Mouse (Mus musculus) induced T-regulatory cell, adult 2 months (primary cell): ENCODE data around the gene Fam81b.

Experiments used
- DNase-seq: peaks from one replicate; pipeline ENCODE4 v3.0.0-alpha.2; 2012; ENCODE audit warnings: low read depth

The Fam81b gene

DNA sequence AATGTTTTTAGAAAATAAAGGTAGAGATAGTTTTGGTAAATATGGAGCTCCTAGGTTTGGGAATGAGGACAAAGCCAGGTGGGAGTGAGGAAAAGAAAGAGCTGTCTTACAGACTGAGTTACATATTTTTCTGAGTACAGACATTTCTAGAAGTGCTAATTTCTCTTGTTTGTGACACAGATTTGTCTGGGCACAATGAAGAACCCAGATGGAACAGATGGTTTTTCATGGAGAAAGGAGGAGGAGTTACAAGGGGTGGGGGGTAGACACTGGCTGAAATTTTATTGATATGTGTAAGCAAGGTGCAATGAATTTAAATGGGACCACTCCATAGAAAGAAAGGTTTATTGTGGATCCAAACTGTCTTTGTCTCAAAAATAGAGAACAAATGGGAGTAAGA lies 109.9 kb downstream of the Fam81b start:
- no peak for DNase-seq

DNA sequence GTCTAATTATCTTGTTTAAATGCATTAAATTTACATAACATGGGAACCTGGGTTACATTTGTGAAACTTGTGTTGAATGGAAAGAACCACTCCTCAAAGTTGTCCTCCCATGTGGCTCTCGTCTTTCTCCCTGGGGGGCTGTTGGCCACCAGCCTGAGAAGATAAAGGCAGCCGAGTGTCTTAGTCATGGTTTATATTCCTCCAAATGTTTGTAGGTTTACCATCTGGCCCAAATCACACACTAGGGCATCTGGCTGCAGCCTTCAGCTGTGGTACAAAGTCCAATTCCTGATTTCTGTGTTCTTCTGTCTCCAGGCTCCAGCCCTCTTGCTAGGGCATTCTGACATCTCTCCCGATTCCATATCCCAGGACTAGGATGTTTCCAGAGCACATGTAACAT lies 114.6 kb downstream of the Fam81b start:
- no peak for DNase-seq

DNA sequence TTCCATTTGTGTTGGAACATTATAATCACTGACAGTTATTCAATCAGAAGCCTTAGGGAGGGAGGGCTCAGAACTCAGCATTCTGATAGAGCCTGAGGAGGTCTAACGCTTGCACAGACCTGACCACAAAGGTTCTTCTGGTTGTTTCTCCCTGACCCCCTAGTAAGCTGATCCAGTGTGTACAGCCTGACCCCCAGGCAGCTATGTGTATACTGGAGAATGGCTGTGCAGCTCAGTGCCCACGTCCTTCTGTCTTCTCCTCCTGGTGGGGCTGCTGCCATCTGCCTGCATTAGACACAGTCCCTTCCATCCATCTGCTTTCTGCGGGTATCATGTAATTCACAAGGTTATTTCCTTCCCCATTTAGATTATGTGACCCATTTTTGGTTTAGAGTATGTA lies 115.7 kb downstream of the Fam81b start:
- no peak for DNase-seq

DNA sequence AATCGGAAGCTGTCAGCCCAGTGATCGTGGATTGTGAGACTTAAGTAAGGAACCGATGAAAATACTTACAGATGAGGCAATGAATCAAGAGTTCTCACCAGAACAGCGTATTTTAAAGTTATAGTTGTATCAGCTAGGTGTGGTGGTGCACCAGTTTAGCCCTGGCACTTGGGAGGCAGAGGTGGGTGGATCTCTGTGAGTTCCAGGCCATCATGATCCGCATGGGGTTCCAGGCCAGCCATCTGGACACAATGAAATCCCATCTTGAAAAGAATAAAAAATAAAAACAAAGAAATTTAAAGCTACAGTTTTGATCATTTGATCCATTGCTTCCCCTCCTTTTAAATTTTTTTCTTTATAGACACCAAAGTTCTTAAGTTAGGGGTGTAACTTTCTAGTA lies 117.2 kb downstream of the Fam81b start:
- no peak for DNase-seq

DNA sequence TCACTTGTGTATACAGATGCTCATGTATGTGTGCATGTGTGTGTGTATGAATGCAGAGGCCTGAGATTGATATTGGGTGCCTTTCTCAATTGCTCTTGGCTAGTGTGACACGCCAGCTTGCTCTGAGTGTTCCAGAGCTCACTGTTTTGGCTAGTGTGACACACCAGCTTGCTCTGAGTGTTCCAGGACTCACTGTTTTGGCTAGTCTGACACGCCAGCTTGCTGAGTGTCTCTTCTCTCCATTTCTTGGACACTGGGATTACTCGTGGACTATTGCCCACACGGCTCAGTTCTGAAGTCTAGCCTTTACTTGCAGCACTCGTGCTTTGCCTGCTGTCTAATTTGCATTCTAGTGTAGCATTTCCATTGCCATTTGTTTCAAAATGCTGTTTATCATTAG lies 126.2 kb downstream of the Fam81b start:
- no peak for DNase-seq

DNA sequence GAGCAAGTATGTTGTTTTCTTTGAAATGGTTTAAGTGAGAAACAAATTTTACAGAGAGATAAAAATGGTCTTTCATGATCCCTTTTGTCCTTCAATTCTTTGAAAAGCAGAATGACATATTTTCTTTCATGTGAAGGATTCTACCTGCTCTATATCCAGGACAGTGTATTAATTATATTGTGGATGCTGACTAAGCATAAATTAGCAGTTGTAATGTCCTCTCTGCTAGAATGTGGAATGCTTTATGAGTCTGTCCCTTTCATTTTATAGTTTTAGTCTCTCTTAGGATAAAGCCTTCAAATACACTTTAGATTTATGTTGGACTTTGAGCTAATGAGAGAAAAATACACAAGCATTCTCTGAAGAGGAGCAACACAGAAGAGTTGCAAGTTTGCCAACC lies 130.6 kb downstream of the Fam81b start:
- DNase-seq, result no peak

DNA sequence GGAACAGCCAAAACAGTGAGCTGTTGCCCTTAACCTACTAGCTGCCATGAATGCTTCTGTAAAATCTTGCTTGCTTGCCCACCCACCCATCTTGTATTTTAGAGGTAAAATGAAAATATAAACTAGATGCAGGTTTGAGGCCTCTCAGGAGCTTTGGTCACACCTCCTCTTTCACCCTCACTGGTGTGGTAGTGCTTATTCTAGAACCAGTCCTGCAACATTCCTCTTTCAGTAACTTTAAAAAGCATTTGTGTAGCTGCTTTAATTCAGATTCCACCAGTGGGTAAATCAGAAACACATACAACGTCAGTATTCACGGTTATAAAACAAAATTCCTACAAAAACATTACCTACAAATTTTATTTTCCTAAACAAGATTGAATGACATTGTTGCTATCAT lies 144.3 kb downstream of the Fam81b start:
- no peak for DNase-seq

DNA sequence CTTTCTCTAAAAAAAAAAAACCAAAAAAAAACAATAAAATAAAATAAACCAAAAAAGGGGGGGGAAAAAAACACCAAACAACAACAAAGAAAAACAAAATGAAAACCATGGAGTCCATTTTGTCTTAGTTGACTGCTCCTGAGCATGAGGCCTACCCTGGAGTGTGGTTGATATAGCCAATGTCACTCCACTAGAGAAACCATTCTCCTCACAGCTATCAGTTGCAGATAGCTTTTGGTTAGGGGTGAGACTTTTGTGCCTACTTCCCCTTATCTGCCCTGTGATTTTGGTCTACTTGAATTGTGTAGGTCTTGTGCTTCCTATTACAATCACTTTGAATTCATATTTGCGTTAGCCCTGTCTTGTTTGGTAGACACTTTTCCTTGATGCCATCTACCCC lies 147.4 kb downstream of the Fam81b start:
- DNase-seq, result no peak

DNA sequence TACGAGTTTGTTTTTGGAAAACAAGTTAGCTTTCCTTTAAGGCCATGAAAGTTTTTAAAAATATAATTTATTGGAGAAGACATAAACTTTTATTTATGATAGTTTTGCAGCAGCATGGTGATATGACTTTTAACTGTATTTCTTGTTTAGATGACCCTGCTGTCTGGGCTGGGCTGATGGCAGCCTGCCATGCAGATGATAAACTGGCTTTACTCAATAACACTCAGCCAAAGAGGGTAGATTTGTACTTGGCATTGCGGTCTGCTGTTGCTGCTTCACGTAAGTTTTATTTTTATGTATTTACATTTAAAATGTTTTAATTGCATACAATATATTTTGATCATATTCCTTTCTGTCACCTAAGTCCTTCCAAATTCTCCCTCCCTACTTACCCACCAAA lies 147.8 kb downstream of the Fam81b start:
- no peak for DNase-seq
